Mouse (Mus musculus) thymus, postnatal 0 days (tissue): Measurements from ENCODE around the gene Tmprss11c. TPM values are rescaled to one million over a fixed set of nuclear protein-coding genes. Genes with fewer than 3 reads are reported as not detected.
"Not testable (repeated sequence)": the region's sequence is repeated elsewhere in the genome, so short reads cannot be mapped to it uniquely, and the experiment has no call there.

Experiments used
- DNase-seq: peaks from one replicate; pipeline ENCODE4 v3.0.0-alpha.2; 2015; ENCODE audit warnings: low spot score
- polyA plus RNA-seq: library from polyadenylated mRNA; unstranded; fragments of >200 nt; fragmentation: Nextera tagmentation; extraction: Ambion mirVana; gene quantifications from 2 replicates; pipeline ENCODE4 v1.2.1, GENCODE M21; 2015

Tmprss11c gene
- polyA plus RNA-seq = not detected in 2 replicates

DNA sequence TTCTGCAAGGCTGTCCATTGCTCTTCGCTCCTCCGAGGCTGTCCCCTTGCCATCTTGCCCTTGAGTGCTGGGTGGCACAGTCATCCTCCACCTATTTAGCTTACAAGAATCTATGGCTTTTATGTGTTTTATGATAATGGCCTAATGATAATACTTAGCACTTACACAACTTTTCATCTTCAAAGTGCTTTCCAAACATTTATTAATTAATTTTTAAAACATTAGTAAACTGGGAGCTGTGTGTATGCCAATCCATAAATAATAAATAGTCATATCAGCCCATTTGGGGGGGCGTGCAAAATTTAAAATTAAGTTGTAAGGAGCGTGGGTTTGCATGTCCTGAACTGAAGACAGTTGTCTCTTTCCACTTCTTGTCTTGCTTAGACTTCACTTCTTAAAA lies at the start of gene Tmprss11c:
Tmprss11c (minus strand) TSS at position 101 of the 400 bp plus-strand sequence.
- no peak for DNase-seq

DNA sequence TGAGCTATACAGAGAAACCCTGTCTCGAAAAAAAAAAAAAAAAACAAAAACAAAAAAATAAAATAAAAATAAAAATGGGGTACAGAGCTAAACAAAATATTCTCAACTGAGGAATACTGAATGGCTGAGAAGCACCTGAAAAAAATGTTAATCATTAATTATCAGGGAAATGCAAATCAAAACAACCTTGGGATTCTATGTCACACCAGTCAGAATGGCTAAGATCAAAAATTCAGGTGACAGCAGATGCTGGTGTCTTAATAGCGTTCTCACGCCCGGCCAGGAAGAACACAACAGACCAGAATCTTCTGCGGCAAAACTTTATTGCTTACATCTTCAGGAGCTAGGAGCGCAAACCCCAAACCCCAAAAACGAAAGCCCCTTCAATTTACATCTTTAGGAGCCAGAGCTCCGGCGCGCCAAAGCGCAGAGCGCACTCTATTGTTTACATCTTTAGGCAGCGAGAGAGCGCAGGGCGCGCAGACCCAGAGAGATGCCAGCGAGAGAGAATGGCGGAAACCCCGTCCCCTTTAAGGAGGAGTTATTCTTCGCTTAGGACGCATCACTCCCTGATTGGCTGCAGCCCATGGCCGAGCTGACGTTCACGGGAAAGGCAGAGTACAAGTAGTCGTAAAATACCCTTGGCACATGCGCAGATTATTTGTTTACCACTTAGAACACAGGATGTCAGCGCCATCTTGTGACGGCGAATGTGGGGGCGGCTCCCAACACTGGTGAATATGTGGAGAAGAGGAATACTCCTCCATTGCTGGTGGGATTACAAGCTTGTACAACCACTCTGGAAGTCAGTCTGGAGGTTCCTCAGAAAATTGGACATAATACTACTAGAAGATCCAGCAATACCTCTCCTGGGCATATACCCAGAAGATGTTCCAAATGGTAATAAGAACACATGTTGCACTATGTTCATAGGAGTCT lies 29.2 kb upstream of the Tmprss11c start:
- DNase-seq = not testable (repeated sequence)

DNA sequence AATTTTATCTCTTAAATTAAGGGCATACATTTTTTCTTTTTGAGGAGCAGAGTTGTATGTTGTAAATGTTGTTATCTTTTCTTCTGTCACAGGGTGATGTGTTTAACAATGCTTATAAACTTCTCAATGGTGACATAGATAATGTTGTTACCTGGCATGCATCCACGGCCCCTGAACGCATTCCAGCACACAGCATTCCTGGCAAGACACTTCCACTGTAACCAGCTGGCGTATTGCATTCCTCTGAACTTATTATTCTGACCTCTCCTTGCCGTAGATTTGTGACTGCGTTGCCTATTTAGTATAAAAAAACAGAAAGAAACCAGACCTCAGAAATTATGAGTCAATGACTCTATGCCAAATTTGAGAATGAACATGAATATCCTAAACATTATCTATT lies 17.0 kb upstream of the Tmprss11c start:
- DNase-seq = no peak

DNA sequence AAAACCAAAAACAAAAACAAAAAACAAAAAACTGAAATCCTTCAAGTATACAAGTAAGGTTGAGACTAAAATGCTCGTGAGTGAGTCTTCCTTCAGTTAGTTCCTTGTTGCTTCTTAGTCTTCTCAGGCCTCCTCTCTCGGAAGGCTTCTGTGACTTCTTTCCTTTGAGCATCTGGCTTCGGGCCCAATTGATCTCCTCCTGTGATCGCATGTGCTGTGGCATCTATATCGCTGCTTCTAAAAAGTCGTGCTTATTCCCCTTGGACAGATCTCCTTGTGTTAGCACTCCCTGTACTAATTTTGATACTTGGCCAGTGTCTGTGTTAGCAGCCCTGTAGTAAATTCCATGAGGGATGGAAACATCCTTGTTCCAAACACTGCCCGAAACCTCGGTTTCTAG lies 14.8 kb upstream of the Tmprss11c start:
- DNase-seq = no peak

DNA sequence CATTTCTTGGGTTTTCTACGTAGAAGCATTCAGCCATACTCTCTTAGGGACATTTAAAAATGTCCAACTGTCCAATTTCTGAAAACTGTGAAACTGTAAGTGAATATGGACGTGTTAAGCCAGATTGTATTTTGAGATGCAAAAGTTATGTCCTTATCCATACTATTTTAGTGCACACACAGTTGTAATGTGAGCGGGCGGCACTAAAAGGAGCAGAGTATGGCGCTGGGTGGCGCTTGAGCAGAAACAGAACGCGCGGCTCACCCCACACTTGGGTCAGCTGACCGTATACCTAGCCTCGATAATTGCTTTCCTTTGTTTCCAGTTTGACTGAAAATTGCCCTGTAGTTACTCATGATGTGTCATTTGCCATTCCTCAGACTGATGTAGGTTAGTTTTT lies 42.5 kb downstream of the Tmprss11c start:
- no peak for DNase-seq

DNA sequence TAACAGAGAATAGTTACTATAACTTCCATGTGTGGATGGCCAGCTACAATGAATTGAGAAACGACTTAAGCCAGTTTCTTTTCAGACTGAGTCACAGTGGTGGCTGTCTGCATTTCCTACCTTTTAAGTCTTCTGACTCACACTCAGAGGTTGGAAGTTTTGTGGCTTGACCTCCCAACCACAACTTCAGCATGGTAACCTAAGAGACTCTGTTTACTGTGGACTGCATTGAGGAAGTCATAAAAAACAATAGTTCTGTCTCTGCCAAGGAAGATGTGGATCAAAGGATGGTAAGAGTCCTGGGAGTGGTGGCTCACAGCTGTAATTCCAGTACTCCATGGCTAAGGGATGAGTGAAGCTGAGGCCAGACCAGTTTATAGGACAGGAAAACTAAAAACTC lies 44.2 kb downstream of the Tmprss11c start:
- no peak for DNase-seq

DNA sequence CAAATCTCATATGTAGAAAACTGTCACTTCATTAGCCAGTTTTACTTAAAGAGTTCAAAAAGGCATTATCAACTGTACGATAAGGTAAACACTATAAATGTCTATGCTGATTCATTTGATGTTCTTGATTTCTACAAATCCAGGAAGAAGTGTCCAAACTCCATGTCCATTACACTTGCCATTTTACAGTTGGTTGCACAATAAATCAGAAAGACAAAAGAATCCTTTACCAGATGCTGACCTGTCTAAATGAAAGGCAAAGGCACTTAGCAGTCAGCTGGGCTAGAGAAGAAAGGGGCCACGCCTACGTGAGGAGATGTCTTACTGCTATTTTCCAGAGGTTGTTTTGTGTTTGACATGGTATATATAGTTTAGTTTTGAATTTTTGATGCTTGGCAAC lies 44.8 kb downstream of the Tmprss11c start:
- DNase-seq = no peak

DNA sequence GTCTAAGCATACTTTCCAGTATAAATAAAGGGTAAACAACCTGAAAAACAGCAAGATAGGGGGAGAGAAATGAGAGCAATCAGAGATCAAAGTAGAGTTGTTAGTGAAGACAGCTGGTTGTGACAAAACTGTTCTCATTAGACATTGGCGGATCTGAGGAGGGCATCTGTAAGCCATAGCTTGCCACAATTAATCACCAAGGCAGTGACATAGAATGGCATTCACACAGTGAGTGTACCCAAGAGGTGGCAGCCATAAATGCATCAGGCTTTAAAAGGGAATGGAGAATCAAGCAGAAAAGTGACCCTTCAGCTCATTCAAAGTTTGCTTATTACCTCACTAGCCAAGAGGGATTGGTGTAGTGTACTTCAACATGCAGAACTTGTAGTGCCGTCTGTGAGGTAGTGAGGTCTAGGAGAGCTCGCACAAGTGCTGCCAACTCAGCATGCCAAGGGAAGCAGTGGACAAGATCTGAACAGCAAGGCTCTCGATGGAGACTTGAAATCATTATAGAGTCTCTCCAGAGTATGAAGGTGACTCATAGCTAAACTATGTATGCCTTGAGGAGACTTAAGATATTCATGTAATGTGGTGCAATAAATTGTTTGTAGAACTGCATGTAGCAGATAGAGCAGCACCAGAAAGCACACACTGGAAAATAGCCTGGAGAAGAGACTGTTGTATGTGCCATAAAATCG lies 61.8 kb downstream of the Tmprss11c start:
- DNase-seq = no peak

DNA sequence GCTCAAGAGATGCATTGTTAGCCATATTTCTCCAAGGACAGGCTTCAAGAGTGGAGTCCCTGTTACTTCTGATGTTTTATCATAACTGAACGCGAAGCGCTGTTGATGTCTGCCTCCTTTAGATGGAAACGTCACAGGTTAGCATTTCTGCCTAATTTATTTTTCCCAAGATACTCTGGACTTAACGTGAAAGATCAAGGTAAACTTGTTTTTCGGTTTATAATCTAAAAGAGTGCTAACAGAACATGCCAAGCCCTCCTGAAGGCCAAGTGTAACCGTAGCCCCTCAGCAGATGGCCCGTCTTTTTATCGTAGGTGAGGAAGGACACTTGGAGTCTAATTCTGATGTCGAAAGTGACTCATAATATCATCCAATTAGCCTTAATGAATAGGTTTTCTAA lies 91.3 kb downstream of the Tmprss11c start, which contains the start of gene Gnrhr:
Gnrhr (minus strand) TSS at position 101 of the 400 bp plus-strand sequence.
- no peak for DNase-seq

DNA sequence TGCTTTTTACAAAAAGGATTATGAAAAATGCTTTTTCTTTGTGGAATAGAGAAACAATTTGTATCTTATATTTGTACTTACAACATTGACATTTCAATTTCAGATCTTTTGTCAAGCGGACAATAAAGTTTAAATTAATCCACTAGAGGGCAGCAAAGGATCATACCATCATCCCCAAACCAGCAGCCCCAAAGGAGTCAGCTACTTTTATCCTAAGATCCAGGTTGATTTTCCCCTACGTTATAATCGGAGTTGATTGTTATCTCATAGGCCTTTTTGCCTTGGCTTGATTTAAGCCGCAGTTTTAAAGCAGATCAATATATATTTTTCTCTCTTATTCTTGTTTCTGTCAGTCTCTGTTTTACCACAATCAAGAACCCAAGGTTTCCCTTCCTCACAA lies 97.8 kb downstream of the Tmprss11c start:
- DNase-seq = peak; percentile 46

DNA sequence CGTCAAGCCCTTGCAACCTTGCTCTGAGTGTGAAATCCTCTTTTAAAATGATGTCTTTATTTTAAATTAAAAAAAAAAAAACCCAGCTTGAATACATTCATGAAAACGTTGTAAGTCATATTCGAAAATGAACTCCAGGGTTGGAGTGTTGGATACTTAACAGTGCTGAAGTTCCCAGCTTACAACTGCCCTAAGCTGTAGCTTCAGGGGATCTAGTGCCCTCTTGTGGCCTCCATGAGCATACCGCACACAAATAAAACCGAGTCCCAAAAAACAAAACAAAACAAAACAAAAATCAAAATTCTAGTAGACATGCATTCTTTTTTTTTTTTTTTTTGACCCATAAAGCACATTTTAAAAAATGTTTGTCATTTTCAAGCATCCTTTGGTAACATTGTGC lies 98.3 kb downstream of the Tmprss11c start:
- peak; percentile 64 for DNase-seq

DNA sequence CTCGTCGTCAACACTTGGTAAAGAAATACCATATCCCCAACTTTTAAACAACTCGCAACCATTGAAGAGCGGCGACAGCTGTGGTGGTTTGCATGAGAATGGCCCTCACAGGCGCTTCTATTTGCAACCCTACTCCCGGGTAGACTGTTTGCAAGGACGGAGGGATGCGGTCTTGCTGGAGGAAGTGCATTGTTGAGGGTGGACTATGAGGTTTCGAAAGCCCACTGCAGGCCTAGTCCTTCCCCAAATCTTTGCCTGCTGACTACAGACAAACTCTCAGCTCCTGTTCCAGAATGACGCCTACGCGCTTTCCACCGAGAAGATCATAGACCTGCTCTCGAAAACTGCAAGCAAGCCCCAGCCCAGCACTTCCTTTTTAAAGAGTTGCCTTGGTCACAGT lies 98.8 kb downstream of the Tmprss11c start:
- no peak for DNase-seq

DNA sequence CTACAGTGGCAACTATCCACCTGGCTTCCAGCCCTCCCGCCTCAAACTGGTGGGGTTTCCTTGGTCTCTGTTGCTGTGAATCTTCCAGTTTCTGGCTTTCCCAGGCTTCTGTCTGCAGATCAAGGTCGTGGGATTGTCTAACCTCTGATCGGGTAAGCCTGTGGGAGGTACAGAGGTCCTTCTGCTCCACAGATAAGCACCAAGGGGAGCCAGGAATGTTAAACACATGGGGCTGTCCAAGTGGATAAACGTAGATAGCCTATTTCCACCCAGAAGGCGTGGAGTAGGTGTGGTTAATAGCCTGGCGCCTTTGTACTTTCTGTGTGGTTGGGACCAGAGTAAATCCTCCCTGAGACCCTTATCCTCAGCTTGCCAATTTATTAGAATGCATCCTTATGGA lies 101.7 kb downstream of the Tmprss11c start:
- no peak for DNase-seq

Other genes with a start within 250 kb of the Tmprss11c start
- 27.8 and 32.1 TPM in 2 replicates for gene Cenpc1, start 223.7 kb downstream of the Tmprss11c start, polyA plus RNA-seq
- 61.0 and 77.4 TPM in 2 replicates for gene Stap1, start 217.6 kb downstream of the Tmprss11c start, polyA plus RNA-seq
- gene Uba6, start 116.5 kb downstream of the Tmprss11c start, polyA plus RNA-seq = 8.7 and 9.9 TPM in 2 replicates
- gene Gnrhr, start 91.4 kb downstream of the Tmprss11c start, polyA plus RNA-seq = not detected in 2 replicates
- gene Tmprss11d, start 84.1 kb upstream of the Tmprss11c start, polyA plus RNA-seq = 0.72 and 0.78 TPM in 2 replicates
- 0.08 and 0.87 TPM in 2 replicates for gene Tmprss11a, start 179.7 kb upstream of the Tmprss11c start, polyA plus RNA-seq
- 0.49 TPM in 1 of 2 replicates, not detected in the other for gene Tmprss11g, start 229.3 kb upstream of the Tmprss11c start, polyA plus RNA-seq